Mouse (Mus musculus): ENCODE measurements around the gene BC025920. TPM values are rescaled to one million over a fixed set of nuclear protein-coding genes. Genes with fewer than 3 reads are reported as not detected.
A peak's percentile ranks its signal among the peaks of the same experiment; 100 is the strongest.

Gene BC025920
- polyA plus RNA-seq (2016; fragmentation: Nextera tagmentation; extraction: Ambion mirVana): 0.50 and 0.72 TPM in 2 replicates

GRCm38 (mm10) chr10:81605974-81606751 is at the start of gene BC025920:
BC025920 (plus strand) TSS chr10:81606270.
- ATAC-seq (ENCODE audit: insufficient number of reproducible peaks, low FRiP score): peak; percentile 89
- peak within 1 kb of the TSS; percentile 96 for H3K27ac ChIP-seq (ENCODE audit: poor library complexity, severe bottlenecking)
- 2% methylated on average over 39 of the region's 39 CpGs for WGBS
- peaks cover 26% of the 10 kb centered on the region for H3K4me1 ChIP-seq (replicated peaks)
- no peaks in the 10 kb centered on the region for H3K27me3 ChIP-seq (replicated peaks)
- H3K4me2 ChIP-seq: peak within 1 kb of the TSS; percentile 85
- H3K4me3 ChIP-seq: peak within 1 kb of the TSS; percentile 57
- H3K36me3 ChIP-seq: peaks cover 8% of the 10 kb centered on the region
- peak within 1 kb of the TSS; percentile 66 for H3K9ac ChIP-seq
- 0 out of 2 replicates have a peak, but pooled peaks cover 5% of the 10 kb centered on the region for H3K9me3 ChIP-seq (replicated peaks)

GRCm38 (mm10) chr10:81556282-81556681 is 49.8 kb upstream of the BC025920 start:
- no peak overlapping the region for H3K9ac ChIP-seq
- ATAC-seq (ENCODE audit: insufficient number of reproducible peaks, low FRiP score): no peak
- peaks cover 7% of the 10 kb centered on the region for H3K9me3 ChIP-seq (replicated peaks)
- H3K27ac ChIP-seq (ENCODE audit: poor library complexity, severe bottlenecking): no peak overlapping the region
- WGBS: 69% methylated on average over 3 of the region's 3 CpGs
- peaks cover 4% of the 10 kb centered on the region for H3K36me3 ChIP-seq
- no peaks in the 10 kb centered on the region for H3K27me3 ChIP-seq (replicated peaks)
- no peak overlapping the region for H3K4me2 ChIP-seq
- H3K4me3 ChIP-seq: no peak overlapping the region
- H3K4me1 ChIP-seq (replicated peaks): peaks cover 12% of the 10 kb centered on the region

GRCm38 (mm10) chr10:81557491-81557890 is 48.6 kb upstream of the BC025920 start:
- Histone ChIP-seq H3K4me2 (no peak overlapping the region), H3K4me3 (no peak overlapping the region), H3K9ac (no peak overlapping the region), H3K4me1 (replicated peaks) (peaks cover 18% of the 10 kb centered on the region), H3K27ac (ENCODE audit: poor library complexity, severe bottlenecking) (no peak overlapping the region), H3K9me3 (replicated peaks) (peaks cover 7% of the 10 kb centered on the region), H3K27me3 (replicated peaks) (no peaks in the 10 kb centered on the region), H3K36me3 (peaks cover 14% of the 10 kb centered on the region)
- 17% methylated on average over 1 of the region's 1 CpGs for WGBS
- ATAC-seq (ENCODE audit: insufficient number of reproducible peaks, low FRiP score): no peak

GRCm38 (mm10) chr10:81559163-81559626 is 46.9 kb upstream of the BC025920 start, which contains the start of gene Aes:
Aes (plus strand) TSS chr10:81559488.
- Histone ChIP-seq H3K9me3 (replicated peaks) (0 out of 2 replicates have a peak, but pooled peaks cover 3% of the 10 kb centered on the region), H3K4me1 (replicated peaks) (peaks cover 35% of the 10 kb centered on the region), H3K36me3 (peaks cover 26% of the 10 kb centered on the region), H3K9ac (peak within 1 kb of the TSS; percentile 100), H3K4me2 (peak within 1 kb of the TSS; percentile 88), H3K27ac (ENCODE audit: poor library complexity, severe bottlenecking) (peak within 1 kb of the TSS; percentile 97), H3K27me3 (replicated peaks) (no peaks in the 10 kb centered on the region), H3K4me3 (peak within 1 kb of the TSS; percentile 97)
- WGBS: 1% methylated on average over 44 of the region's 53 CpGs
- ATAC-seq (ENCODE audit: insufficient number of reproducible peaks, low FRiP score): peak; percentile 73

GRCm38 (mm10) chr10:81559627-81560539 is 46.2 kb upstream of the BC025920 start:
- H3K36me3 ChIP-seq: peaks cover 33% of the 10 kb centered on the region
- H3K4me3 ChIP-seq: peak overlapping the region; percentile 97
- H3K27ac ChIP-seq (ENCODE audit: poor library complexity, severe bottlenecking): peak overlapping the region; percentile 97
- peaks cover 42% of the 10 kb centered on the region for H3K4me1 ChIP-seq (replicated peaks)
- H3K9me3 ChIP-seq (replicated peaks): 0 out of 2 replicates have a peak, but pooled peaks cover 3% of the 10 kb centered on the region
- WGBS: under 1% methylated on average over 36 of the region's 36 CpGs
- peak overlapping the region; percentile 88 for H3K4me2 ChIP-seq
- no peaks in the 10 kb centered on the region for H3K27me3 ChIP-seq (replicated peaks)
- H3K9ac ChIP-seq: peak overlapping the region; percentile 100
- ATAC-seq (ENCODE audit: insufficient number of reproducible peaks, low FRiP score): peak; percentile 27; the same call in 1 of the 2 replicates

GRCm38 (mm10) chr10:81560719-81561459 is 45.2 kb upstream of the BC025920 start:
- H3K4me2 ChIP-seq: peak overlapping the region; percentile 88
- peak overlapping the region; percentile 100 for H3K9ac ChIP-seq
- ATAC-seq (ENCODE audit: insufficient number of reproducible peaks, low FRiP score): peak; percentile 10; the same call in 1 of the 2 replicates
- 11% methylated on average over 16 of the region's 16 CpGs for WGBS
- 0 out of 2 replicates have a peak, but pooled peaks cover 3% of the 10 kb centered on the region for H3K9me3 ChIP-seq (replicated peaks)
- H3K36me3 ChIP-seq: peaks cover 43% of the 10 kb centered on the region
- peaks cover 47% of the 10 kb centered on the region for H3K4me1 ChIP-seq (replicated peaks)
- no peaks in the 10 kb centered on the region for H3K27me3 ChIP-seq (replicated peaks)
- peak overlapping the region; percentile 97 for H3K27ac ChIP-seq (ENCODE audit: poor library complexity, severe bottlenecking)
- H3K4me3 ChIP-seq: peak overlapping the region; percentile 97

GRCm38 (mm10) chr10:81562411-81562810 is 43.7 kb upstream of the BC025920 start:
- Histone ChIP-seq H3K36me3 (peaks cover 55% of the 10 kb centered on the region), H3K4me2 (peak overlapping the region; percentile 10), H3K9me3 (replicated peaks) (no peaks in the 10 kb centered on the region), H3K27ac (ENCODE audit: poor library complexity, severe bottlenecking) (no peak overlapping the region), H3K9ac (peak overlapping the region; percentile 48), H3K4me1 (replicated peaks) (peaks cover 50% of the 10 kb centered on the region), H3K4me3 (0 out of 2 replicates have a peak overlapping the region, but pooled peaks have one; percentile 0), H3K27me3 (replicated peaks) (no peaks in the 10 kb centered on the region)
- 78% methylated on average over 6 of the region's 6 CpGs for WGBS
- ATAC-seq (ENCODE audit: insufficient number of reproducible peaks, low FRiP score): no peak

- 35% methylated on average over 6 of the region's 6 CpGs for WGBS
- Histone ChIP-seq H3K27me3 (replicated peaks) (no peaks in the 10 kb centered on the region), H3K9me3 (replicated peaks) (no peaks in the 10 kb centered on the region), H3K4me1 (replicated peaks) (peaks cover 59% of the 10 kb centered on the region), H3K4me2 (peak overlapping the region; percentile 62), H3K36me3 (peaks cover 55% of the 10 kb centered on the region), H3K27ac (ENCODE audit: poor library complexity, severe bottlenecking) (peak overlapping the region; percentile 69; the same call in 1 of the 2 replicates), H3K9ac (peak overlapping the region; percentile 65), H3K4me3 (0 out of 2 replicates have a peak overlapping the region, but pooled peaks have one; percentile 30)
- ATAC-seq (ENCODE audit: insufficient number of reproducible peaks, low FRiP score): no peak
Observed at GRCm38 (mm10) chr10:81563481-81563880, 42.6 kb upstream of the BC025920 start.

- peak overlapping the region; percentile 30 for H3K4me3 ChIP-seq
- peaks cover 55% of the 10 kb centered on the region for H3K36me3 ChIP-seq
- H3K27ac ChIP-seq (ENCODE audit: poor library complexity, severe bottlenecking): peak overlapping the region; percentile 69; the same call in 1 of the 2 replicates
- peak overlapping the region; percentile 65 for H3K9ac ChIP-seq
- H3K9me3 ChIP-seq (replicated peaks): no peaks in the 10 kb centered on the region
- peaks cover 65% of the 10 kb centered on the region for H3K4me1 ChIP-seq (replicated peaks)
- H3K4me2 ChIP-seq: peak overlapping the region; percentile 62
- WGBS: 2% methylated on average over 10 of the region's 10 CpGs
- no peak for ATAC-seq (ENCODE audit: insufficient number of reproducible peaks, low FRiP score)
- H3K27me3 ChIP-seq (replicated peaks): no peaks in the 10 kb centered on the region
Observed at GRCm38 (mm10) chr10:81564216-81564615, 41.9 kb upstream of the BC025920 start.

GRCm38 (mm10) chr10:81564734-81565133 is 41.3 kb upstream of the BC025920 start:
- 26% methylated on average over 10 of the region's 10 CpGs for WGBS
- no peak overlapping the region; the same call in 1 of the 2 replicates for H3K4me2 ChIP-seq
- no peak for ATAC-seq (ENCODE audit: insufficient number of reproducible peaks, low FRiP score)
- H3K27ac ChIP-seq (ENCODE audit: poor library complexity, severe bottlenecking): no peak overlapping the region
- no peak overlapping the region for H3K4me3 ChIP-seq
- H3K27me3 ChIP-seq (replicated peaks): no peaks in the 10 kb centered on the region
- peaks cover 55% of the 10 kb centered on the region for H3K36me3 ChIP-seq
- H3K9ac ChIP-seq: no peak overlapping the region
- H3K4me1 ChIP-seq (replicated peaks): peaks cover 70% of the 10 kb centered on the region
- H3K9me3 ChIP-seq (replicated peaks): no peaks in the 10 kb centered on the region

Measured in heart, embryonic 12.5 days (tissue).